Mouse (Mus musculus): Measurements from ENCODE around the gene Ube2g1.
"Not testable (repeated sequence)": the region's sequence is repeated elsewhere in the genome, so short reads cannot be mapped to it uniquely, and the experiment has no call there.

Ube2g1 gene

DNA sequence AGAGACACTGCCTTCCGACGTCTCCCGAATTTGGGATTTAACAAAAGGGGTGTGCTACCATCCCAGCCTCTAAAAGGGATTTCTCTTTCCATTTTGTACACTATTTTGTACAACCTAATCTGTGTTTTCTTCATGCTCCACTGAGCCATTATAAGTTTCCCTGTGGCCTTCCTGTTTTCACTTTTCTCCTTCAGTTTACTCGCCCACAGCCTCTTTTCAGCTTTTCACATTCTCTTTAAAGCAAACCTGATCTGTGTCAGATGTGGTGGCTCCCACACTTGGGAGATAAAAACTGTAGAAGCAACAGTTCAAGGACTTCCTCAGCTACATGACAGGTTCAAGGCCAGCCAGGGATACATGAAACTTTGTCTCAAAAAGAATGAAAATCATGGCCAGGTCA is 85.3 kb downstream of the Ube2g1 start:
- no peak for DNase-seq (ENCODE audit: low read depth, low spot score)

DNA sequence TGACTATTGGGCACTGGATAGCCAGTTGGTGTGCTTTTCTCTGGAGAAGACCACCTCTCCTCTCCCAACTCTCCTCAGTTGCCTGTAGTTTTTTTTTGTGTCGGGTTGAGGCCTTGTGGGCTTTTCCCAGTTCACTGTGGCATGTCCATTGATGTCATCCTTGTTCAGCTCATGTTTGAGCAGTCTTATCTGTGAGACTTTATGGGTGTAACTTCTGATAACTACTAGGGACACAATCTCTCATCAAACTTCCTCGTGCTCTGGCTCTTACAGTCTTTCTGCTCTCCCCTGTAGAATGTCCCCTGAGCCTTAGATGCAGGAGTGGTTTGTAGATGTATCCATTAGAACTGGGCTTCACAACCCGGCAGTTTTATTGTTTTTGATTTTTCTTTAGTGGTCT is 87.9 kb downstream of the Ube2g1 start:
- no peak for DNase-seq (ENCODE audit: low read depth, low spot score)

DNA sequence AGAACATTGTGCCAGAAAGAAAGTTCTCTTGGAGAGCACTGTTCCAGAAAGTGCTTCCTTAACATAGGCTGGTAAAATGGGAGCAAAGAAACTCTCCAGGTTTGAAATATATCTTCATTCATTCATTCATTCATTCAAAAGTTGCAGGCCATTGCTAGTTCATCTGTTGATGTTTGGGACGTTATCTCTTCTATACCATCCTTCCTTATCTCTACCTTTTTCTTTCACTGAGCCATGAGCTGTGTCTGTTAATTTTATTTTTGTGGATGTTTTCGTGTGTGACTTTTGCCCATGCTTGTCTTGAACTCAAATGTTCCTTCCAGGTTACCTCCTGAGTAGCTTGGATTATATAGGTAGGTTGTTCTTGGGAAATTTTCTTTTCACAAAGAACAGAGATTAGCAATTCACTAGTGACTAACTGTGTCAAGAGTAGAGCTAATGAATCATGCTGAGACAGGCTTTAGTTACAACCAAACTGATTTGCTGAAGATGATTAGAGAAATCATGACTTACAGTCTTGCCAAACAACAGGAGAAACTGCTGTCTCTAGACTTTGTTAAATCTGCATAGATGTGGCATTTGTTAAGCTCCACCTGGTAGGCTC is 89.4 kb downstream of the Ube2g1 start:
- no peak for DNase-seq (ENCODE audit: low read depth, low spot score)

DNA sequence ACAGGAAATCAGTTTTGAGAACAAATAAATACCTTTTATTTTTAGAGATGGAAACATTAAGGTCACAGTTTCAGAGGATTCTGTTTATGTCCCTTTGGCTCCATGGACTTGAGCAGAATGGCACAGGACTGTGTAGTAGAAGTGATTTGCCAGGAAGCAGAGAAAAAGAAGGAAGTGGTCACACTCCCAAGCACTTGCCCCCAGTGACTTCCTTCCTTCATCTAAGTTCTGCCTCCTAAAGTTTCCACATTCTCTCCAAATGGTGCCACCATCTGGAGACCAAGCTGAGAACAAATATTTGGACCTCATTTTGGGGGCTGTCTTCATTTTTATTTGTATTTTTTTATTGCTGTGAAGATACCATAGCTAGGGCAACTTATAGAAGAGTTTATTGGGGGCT is 90.2 kb downstream of the Ube2g1 start:
- DNase-seq (ENCODE audit: low read depth, low spot score) = no peak

DNA sequence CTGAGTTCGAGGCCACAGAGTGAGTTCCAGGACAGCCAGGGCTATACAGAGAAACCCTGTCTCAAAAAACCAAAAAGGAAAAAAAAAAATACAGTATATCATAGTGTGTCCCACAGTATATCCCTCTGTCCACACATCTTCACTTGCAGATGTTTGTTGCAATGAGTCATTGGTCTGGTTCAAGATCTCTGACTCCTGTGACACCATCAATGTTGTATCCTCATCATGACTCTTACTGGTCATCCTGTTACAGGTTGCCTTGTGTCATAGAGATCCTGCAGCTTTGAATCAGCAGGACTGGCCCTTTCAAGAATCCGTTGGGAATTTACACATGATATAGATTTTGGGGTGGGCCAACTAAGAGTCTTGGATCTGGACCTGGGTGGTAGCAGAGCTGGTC is 98.0 kb downstream of the Ube2g1 start:
- not testable (repeated sequence) for DNase-seq (ENCODE audit: low read depth, low spot score)

DNA sequence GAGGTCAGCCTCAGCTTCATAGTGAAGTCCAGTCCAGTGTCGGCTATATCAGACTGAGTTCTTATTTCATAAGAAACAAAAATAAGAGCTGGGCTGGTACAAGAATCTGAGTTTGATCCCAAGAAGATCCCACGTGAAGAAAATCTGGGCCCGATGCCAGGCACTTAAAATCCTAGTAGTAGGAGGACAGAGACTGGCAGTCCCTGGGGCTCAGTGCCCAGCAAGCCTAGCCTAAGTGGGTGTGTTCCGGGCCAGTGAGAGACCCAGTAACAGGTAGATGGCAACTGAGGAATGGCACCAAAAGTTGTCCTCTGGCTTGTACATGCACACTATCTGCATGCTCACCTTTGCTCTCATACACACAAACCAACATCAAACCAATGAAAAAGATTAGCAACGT is 105.6 kb downstream of the Ube2g1 start:
- DNase-seq (ENCODE audit: low read depth, low spot score) = no peak

DNA sequence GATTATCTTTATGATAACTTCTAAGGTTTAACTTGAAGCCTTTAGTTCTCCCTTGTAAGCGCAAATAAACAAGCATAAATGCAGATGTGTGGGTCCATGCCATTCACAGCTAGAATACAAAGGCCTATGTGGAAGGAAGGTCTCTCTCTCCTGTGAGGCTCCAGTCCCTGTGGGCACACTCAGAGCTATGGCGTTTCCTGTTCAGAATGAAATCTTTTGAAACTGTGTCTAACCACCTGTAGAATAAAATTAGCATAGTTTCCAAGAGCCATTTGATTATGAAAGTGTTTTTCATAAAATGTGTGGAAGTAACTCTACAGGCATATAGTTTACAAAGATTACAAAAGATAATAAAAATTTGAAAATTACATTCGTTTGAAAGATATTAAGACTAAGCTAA is 111.1 kb downstream of the Ube2g1 start:
- DNase-seq (ENCODE audit: low read depth, low spot score) = no peak

DNA sequence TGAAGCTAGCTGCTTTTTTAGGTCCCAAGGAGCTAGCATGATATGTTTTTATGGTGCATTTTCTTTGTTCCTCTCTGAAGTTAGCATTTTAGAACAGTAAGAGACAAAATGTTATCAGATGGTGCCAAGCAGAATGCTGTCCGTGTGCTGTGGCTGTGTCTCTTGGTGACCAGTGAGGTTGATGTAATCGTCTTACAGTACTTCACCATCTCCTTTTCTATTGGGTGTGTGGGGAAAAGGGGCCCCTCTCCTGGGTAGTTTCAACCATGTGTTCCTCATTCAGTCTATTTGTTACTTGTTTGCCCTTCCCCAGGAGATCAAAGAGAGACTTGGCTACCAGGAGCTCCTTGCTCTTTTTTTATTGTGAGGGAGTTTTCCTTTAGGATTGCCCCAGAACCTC is 116.1 kb downstream of the Ube2g1 start:
- DNase-seq (ENCODE audit: low read depth, low spot score) = no peak

DNA sequence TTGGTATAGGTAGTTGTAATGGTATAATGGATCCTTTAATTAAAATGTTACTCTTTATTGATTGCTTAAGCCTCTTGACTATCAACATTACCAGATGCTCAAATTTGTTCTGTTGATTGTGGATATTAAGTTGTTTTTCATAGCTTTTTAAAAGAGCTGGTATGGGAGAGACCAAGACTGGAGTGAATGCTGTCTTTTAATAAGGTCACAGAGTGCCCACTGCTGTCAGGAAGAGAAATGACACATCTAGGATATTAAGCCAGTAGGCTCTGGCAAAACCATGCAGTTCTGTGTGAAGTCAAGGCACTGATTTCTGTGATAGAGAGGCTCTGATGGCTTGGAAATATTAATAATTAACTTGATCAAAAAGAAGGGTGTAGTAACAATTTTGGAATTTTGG is 116.8 kb downstream of the Ube2g1 start:
- no peak for DNase-seq (ENCODE audit: low read depth, low spot score)

DNA sequence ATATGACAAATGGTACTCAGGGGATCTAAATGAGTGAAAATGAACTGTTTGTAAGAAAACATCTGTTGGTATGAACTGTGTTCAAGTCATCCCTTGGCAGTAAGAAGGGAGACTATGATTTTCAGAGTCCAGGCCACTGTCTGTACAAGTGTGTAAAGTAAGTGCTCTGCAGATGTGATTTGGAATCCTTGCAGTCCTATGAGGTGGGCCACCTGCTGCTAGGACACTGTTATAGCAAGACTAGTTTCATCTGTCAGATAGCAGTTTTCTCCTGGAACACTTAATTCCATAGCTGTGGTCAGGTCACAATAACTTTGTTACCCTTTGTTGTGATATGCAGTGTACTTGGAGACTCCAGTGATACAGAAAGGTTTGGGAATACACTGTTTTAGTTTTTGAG is 118.9 kb downstream of the Ube2g1 start:
- peak; percentile 23 for DNase-seq (ENCODE audit: low read depth, low spot score)

DNA sequence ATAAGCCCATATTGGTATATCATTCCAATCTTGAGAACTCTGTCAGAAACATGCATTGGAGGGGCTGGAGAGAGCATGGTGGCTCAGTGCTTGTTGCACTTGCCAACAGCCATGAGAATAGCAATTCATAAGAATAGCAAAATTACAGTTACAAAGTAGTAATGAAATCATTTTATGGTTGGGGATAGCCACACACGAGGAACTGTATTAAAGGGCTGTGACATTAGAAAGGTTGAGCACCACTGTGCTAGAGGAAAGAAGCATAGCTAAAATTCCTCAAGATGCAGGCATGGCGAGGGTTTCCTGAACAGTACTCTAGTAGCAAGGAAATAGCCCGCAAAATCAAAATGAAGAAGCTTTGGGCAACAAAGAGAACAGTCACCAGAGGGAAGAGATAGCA is 126.7 kb downstream of the Ube2g1 start:
- no peak for DNase-seq (ENCODE audit: low read depth, low spot score)

DNA sequence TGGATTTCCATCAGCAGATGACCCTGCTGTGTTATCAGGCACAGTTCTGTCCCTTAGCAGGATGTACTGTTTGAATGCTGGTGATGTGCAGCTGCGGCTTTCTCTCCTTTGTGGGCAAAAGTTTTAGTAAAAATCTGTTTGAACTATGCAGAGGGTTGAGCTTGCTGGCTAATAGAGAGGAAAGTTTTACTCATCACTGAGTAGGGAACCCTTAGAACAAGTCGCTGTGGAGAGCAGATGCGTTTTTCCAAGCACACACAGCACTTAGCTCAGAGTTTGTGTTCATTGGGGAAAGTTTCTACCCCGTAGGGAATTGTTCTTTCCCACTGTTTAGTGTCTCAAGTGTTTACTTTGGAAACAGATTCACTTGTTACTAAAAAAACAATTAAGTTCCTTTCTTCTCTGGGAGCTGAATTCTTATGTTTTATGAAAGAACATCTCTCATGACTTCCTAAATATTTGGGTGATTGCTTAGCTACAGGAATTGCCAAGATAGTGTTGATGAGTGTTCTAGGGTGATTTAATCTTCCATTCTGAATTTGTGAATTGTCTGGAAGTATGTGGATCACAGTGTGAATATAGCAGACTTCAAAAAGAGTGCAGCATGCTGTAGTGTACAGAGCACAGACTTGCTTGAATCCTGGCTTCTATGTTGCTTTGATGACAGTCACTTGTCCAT is 127.9 kb downstream of the Ube2g1 start:
- no peak for DNase-seq (ENCODE audit: low read depth, low spot score)

DNA sequence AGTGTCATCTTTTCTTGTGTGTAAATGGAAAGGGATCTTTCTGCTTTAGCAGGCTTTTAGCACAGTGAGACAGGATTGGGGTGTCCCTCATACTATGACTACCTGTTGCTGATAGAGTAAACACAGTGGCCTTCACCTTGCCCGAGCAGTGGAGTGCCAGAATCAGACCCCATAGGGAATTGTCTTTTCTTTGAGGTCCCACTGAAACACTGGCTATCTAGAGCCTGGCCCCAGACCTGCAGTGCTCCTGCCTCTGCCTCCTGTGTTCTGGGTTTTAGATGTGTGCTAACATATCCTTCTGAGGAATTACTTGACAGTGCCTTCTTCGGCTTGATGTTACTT is 128.4 kb downstream of the Ube2g1 start:
- DNase-seq (ENCODE audit: low read depth, low spot score) = no peak

Measured in ZHBTc4 (cell line).